Mouse (Mus musculus) embryonic facial prominence, embryonic 14.5 days (tissue): ENCODE data around the gene Jchain. TPM values are rescaled to one million over a fixed set of nuclear protein-coding genes. Genes with fewer than 3 reads are reported as not detected.

Experiments used
- ATAC-seq: fragments of 200-750 bp; cut with Nextera tagmentation; 2 replicates; pipeline ENCODE4 v1.8.0; 2017; ENCODE audit warnings: low read depth, moderate number of reproducible peaks, moderate TSS enrichment
- DNase-seq: peaks from one replicate; pipeline ENCODE4 v3.0.0-alpha.2; 2015; ENCODE audit warnings: low spot score
- H3K27ac ChIP-seq: fragments of 300-500 bp; sonication (generic); replicated peaks from 2 replicates; pipeline ENCODE4 v1.5.1; 2014; ENCODE audit warnings: low read depth, mild to moderate bottlenecking, low read length, moderate library complexity
- H3K27me3 ChIP-seq: fragments of 300-500 bp; sonication (generic); replicated peaks from 2 replicates; pipeline ENCODE4 v1.6.1; 2014; ENCODE audit warnings: low read length; ENCODE audit not compliant: control insufficient read depth, insufficient read depth
- H3K36me3 ChIP-seq: fragments of 300-500 bp; sonication (generic); 2 replicates; pipeline ENCODE4 v1.6.1; 2014; ENCODE audit warnings: low read length, mixed read lengths; ENCODE audit not compliant: control insufficient read depth, insufficient read depth
- H3K4me1 ChIP-seq: fragments of 300-500 bp; sonication (generic); 2 replicates; pipeline ENCODE4 v1.6.1; 2014; ENCODE audit warnings: antibody characterized with exemption, low read length; ENCODE audit not compliant: control insufficient read depth, insufficient read depth
- H3K4me2 ChIP-seq: fragments of 300-500 bp; sonication (generic); 2 replicates; pipeline ENCODE4 v1.6.1; 2014; ENCODE audit warnings: low read depth, mild to moderate bottlenecking, low read length, moderate library complexity, mixed read lengths
- H3K4me3 ChIP-seq: fragments of 300-500 bp; sonication (generic); 2 replicates; pipeline ENCODE4 v1.5.1; 2014; ENCODE audit warnings: low read depth, mild to moderate bottlenecking, low read length
- H3K9ac ChIP-seq: fragments of 300-500 bp; sonication (generic); 2 replicates; pipeline ENCODE4 v1.6.1; 2014; ENCODE audit warnings: low read depth, mild to moderate bottlenecking, low read length, moderate library complexity, mixed read lengths
- H3K9me3 ChIP-seq: fragments of 300-500 bp; sonication (generic); 2 replicates; pipeline ENCODE4 v1.6.1; 2016; ENCODE audit warnings: low read length; ENCODE audit not compliant: control insufficient read depth
- WGBS: fragments of 180-500 bp; shearing (Covaris S2); extraction: QIAGEN DNeasy Blood & Tissue Kit; methylation state at CpG from one replicate; pipeline ENCODE4 v1.1.7; 2014; 5-methylcytosine and 5-hydroxymethylcytosine counted together
- polyA plus RNA-seq: library from polyadenylated mRNA; unstranded; fragments of >200 nt; fragmentation: Nextera tagmentation; extraction: Ambion mirVana; gene quantifications from 2 replicates; pipeline ENCODE4 v1.2.1, GENCODE M21; 2014

Gene Jchain
- polyA plus RNA-seq, 1 experiment from 2014 or later, result 0.36 TPM

GRCm38 (mm10) chr5:88542651-88543282 is 15.1 kb upstream of the Jchain start:
- no peak overlapping the region for H3K4me3 ChIP-seq
- H3K27me3 ChIP-seq, result no peaks in the 10 kb centered on the region
- H3K36me3 ChIP-seq, result no peaks in the 10 kb centered on the region
- DNase-seq (peak; percentile 68), ATAC-seq (peak; percentile 77)
- no peaks in the 10 kb centered on the region for H3K4me1 ChIP-seq
- H3K27ac ChIP-seq, result no peak overlapping the region
- 58% methylated on average over 5 of the region's 5 CpGs for WGBS
- H3K4me2 ChIP-seq, result no peak overlapping the region
- H3K9ac ChIP-seq, result no peak overlapping the region
- no peaks in the 10 kb centered on the region for H3K9me3 ChIP-seq

GRCm38 (mm10) chr5:88540845-88541244 is 13.2 kb upstream of the Jchain start:
- no peak overlapping the region for H3K4me3 ChIP-seq
- no peak for ATAC-seq
- no peak overlapping the region for H3K4me2 ChIP-seq
- no peak overlapping the region for H3K9ac ChIP-seq
- H3K9me3 ChIP-seq, result no peaks in the 10 kb centered on the region
- H3K27me3 ChIP-seq, result no peaks in the 10 kb centered on the region
- H3K27ac ChIP-seq, result no peak overlapping the region
- no peaks in the 10 kb centered on the region for H3K4me1 ChIP-seq
- no peak for DNase-seq
- H3K36me3 ChIP-seq, result no peaks in the 10 kb centered on the region

- Histone ChIP-seq H3K9me3 (no peaks in the 10 kb centered on the region), H3K9ac (no peak overlapping the region), H3K4me1 (no peaks in the 10 kb centered on the region), H3K4me2 (no peak overlapping the region), H3K27me3 (no peaks in the 10 kb centered on the region), H3K27ac (no peak overlapping the region), H3K36me3 (no peaks in the 10 kb centered on the region), H3K4me3 (no peak overlapping the region)
- 65% methylated on average over 3 of the region's 3 CpGs for WGBS
- ATAC-seq, result no peak
- no peak for DNase-seq
Observed at GRCm38 (mm10) chr5:88534697-88535096, 7.0 kb upstream of the Jchain start.

- Histone ChIP-seq H3K27ac (no peak overlapping the region), H3K4me2 (no peak overlapping the region), H3K4me3 (no peak overlapping the region), H3K27me3 (no peaks in the 10 kb centered on the region), H3K36me3 (no peaks in the 10 kb centered on the region), H3K9me3 (no peaks in the 10 kb centered on the region), H3K9ac (no peak overlapping the region), H3K4me1 (no peaks in the 10 kb centered on the region)
- 76% methylated on average over 1 of the region's 1 CpGs for WGBS
- no peak for ATAC-seq
- no peak for DNase-seq
Observed at GRCm38 (mm10) chr5:88530908-88531307, 3.2 kb upstream of the Jchain start.

GRCm38 (mm10) chr5:88519232-88519631 is 8.5 kb downstream of the Jchain start:
- peak; percentile 68 for DNase-seq
- WGBS, result 4% methylated on average over 2 of the region's 2 CpGs
- H3K4me2 ChIP-seq, result no peak overlapping the region

GRCm38 (mm10) chr5:88508990-88509389 is 18.7 kb downstream of the Jchain start:
- H3K9ac ChIP-seq, result no peak overlapping the region
- WGBS, result 89% methylated on average over 1 of the region's 1 CpGs
- no peaks in the 10 kb centered on the region for H3K27me3 ChIP-seq
- no peaks in the 10 kb centered on the region for H3K9me3 ChIP-seq
- no peaks in the 10 kb centered on the region for H3K36me3 ChIP-seq
- H3K4me1 ChIP-seq, result no peaks in the 10 kb centered on the region
- ATAC-seq (no peak), DNase-seq (no peak)
- H3K4me3 ChIP-seq, result no peak overlapping the region
- no peak overlapping the region for H3K4me2 ChIP-seq
- no peak overlapping the region for H3K27ac ChIP-seq

More at GRCm38 (mm10) chr5:88519232-88519631, 8.5 kb downstream of the Jchain start:
- H3K9me3 ChIP-seq, result no peaks in the 10 kb centered on the region
- H3K4me1 ChIP-seq, result no peaks in the 10 kb centered on the region
- 0 out of 2 replicates have a peak, but pooled peaks have one; percentile 44 for ATAC-seq
- H3K27ac ChIP-seq, result no peak overlapping the region
- H3K27me3 ChIP-seq, result no peaks in the 10 kb centered on the region
- H3K4me3 ChIP-seq, result no peak overlapping the region
- no peak overlapping the region for H3K9ac ChIP-seq
- no peaks in the 10 kb centered on the region for H3K36me3 ChIP-seq

GRCm38 (mm10) chr5:88508555-88508954 is 19.1 kb downstream of the Jchain start:
- Histone ChIP-seq H3K4me2 (no peak overlapping the region), H3K27me3 (no peaks in the 10 kb centered on the region), H3K36me3 (no peaks in the 10 kb centered on the region), H3K9me3 (no peaks in the 10 kb centered on the region), H3K4me1 (no peaks in the 10 kb centered on the region), H3K4me3 (no peak overlapping the region), H3K27ac (no peak overlapping the region), H3K9ac (no peak overlapping the region)
- WGBS, result 59% methylated on average over 1 of the region's 1 CpGs
- DNase-seq, result no peak
- no peak for ATAC-seq

GRCm38 (mm10) chr5:88499781-88500180 is 27.9 kb downstream of the Jchain start:
- H3K27ac ChIP-seq, result no peak overlapping the region
- H3K36me3 ChIP-seq, result no peaks in the 10 kb centered on the region
- WGBS, result 80% methylated on average over 3 of the region's 3 CpGs
- ATAC-seq (peak; percentile 57), DNase-seq (peak; percentile 36)
- H3K4me3 ChIP-seq, result no peak overlapping the region
- no peaks in the 10 kb centered on the region for H3K27me3 ChIP-seq
- 0 out of 2 replicates have a peak, but pooled peaks cover 4% of the 10 kb centered on the region for H3K9me3 ChIP-seq
- no peak overlapping the region for H3K9ac ChIP-seq
- no peaks in the 10 kb centered on the region for H3K4me1 ChIP-seq
- H3K4me2 ChIP-seq, result no peak overlapping the region

- Histone ChIP-seq H3K4me2 (no peak overlapping the region), H3K4me1 (no peaks in the 10 kb centered on the region), H3K27ac (no peak overlapping the region), H3K9ac (no peak overlapping the region), H3K27me3 (no peaks in the 10 kb centered on the region), H3K36me3 (no peaks in the 10 kb centered on the region), H3K4me3 (no peak overlapping the region), H3K9me3 (no peaks in the 10 kb centered on the region)
- WGBS, result 79% methylated on average over 5 of the region's 5 CpGs
- no peak for DNase-seq
- ATAC-seq, result no peak
Observed at GRCm38 (mm10) chr5:88491111-88491510, 36.6 kb downstream of the Jchain start.
